ENCODE assay signal across 15 mouse cellular contexts in genomic region chrX:100797370-100797769, GRCm38 (mm10).
"Had no signal": no experiment of that assay in that cellular context is flagged by ENCODE, and none has a peak within 500 bp of the region (broad histone marks: within the 10 kb centered on the region; RNA-seq: fewer than 3 reads in every experiment).

No protein-coding gene starts in this region.

- ATAC-seq: inflammation-experienced regulatory T-cells, adult 6 months; midbrain, embryonic 15.5 days had no signal

- H3K9me3 ChIP-seq: kidney, embryonic 15.5 days; limb, embryonic 13.5 days; midbrain, embryonic 10.5 days; midbrain, embryonic 15.5 days; neural tube, embryonic 12.5 days had no signal

- DNase-seq: kidney, adult 2 months; kidney, postnatal 14 days; layer of hippocampus, postnatal 36 days; left cerebral cortex, postnatal 4 days; retina, postnatal 1 day; right cerebral cortex, postnatal 4 days; thymus, adult 18-20 months; thymus, postnatal 14 days had no signal

- H3K4me3 ChIP-seq: kidney, embryonic 15.5 days; limb, embryonic 13.5 days; midbrain, embryonic 10.5 days; midbrain, embryonic 15.5 days; neural tube, embryonic 12.5 days had no signal

- H3K27ac ChIP-seq: kidney, embryonic 15.5 days; limb, embryonic 13.5 days; liver, embryonic 14.5 days; midbrain, embryonic 10.5 days; midbrain, embryonic 15.5 days; neural tube, embryonic 12.5 days had no signal

- H3K4me2 ChIP-seq: kidney, embryonic 15.5 days; limb, embryonic 13.5 days; midbrain, embryonic 15.5 days; neural tube, embryonic 12.5 days had no signal

- H3K27me3 ChIP-seq: midbrain, embryonic 15.5 days; neural tube, embryonic 12.5 days had no signal

- H3K36me3 ChIP-seq: midbrain, embryonic 15.5 days; neural tube, embryonic 12.5 days had no signal

- H3K4me1 ChIP-seq: limb, embryonic 13.5 days; midbrain, embryonic 15.5 days had no signal

- H3K9ac ChIP-seq: kidney, embryonic 15.5 days; limb, embryonic 13.5 days; liver, embryonic 14.5 days; midbrain, embryonic 15.5 days; neural tube, embryonic 12.5 days had no signal
